Mouse (Mus musculus) hindbrain, postnatal 0 days (tissue): ENCODE measurements around the gene Fam221a. TPM values are rescaled to one million over a fixed set of nuclear protein-coding genes. Genes with fewer than 3 reads are reported as not detected.

ENCODE experiments used
- ATAC-seq: fragments of 200-750 bp; cut with Nextera tagmentation; 2 replicates; pipeline ENCODE4 v1.8.0; 2017; ENCODE audit warnings: mild to moderate bottlenecking, moderate TSS enrichment, moderate library complexity
- DNase-seq: peaks from one replicate; pipeline ENCODE4 v3.0.0-alpha.2; 2015; ENCODE audit warnings: low spot score
- H3K27ac ChIP-seq: fragments of 300-500 bp; sonication (generic); 2 replicates; pipeline ENCODE4 v1.5.1; 2014; ENCODE audit warnings: mild to moderate bottlenecking
- H3K27me3 ChIP-seq: fragments of 300-500 bp; sonication (generic); 2 replicates; pipeline ENCODE4 v1.6.1; 2014; ENCODE audit warnings: low read length, mixed read lengths; ENCODE audit not compliant: insufficient read depth
- H3K36me3 ChIP-seq: fragments of 300-500 bp; sonication (generic); 2 replicates; pipeline ENCODE4 v1.6.1; 2014; ENCODE audit warnings: low read length, mixed read lengths; ENCODE audit not compliant: insufficient read depth
- H3K4me1 ChIP-seq: fragments of 300-500 bp; sonication (generic); 2 replicates; pipeline ENCODE4 v1.6.1; 2014; ENCODE audit warnings: antibody characterized with exemption, low read length, mixed read lengths; ENCODE audit not compliant: insufficient read depth
- H3K4me2 ChIP-seq: fragments of 300-500 bp; sonication (generic); 2 replicates; pipeline ENCODE4 v1.6.1; 2014; ENCODE audit warnings: low read depth, mild to moderate bottlenecking, low read length, moderate library complexity, mixed read lengths
- H3K4me3 ChIP-seq: fragments of 300-500 bp; sonication (generic); 2 replicates; pipeline ENCODE4 v1.5.1; 2014; ENCODE audit warnings: low read length
- H3K9ac ChIP-seq: fragments of 300-500 bp; sonication (generic); replicated peaks from 2 replicates; pipeline ENCODE4 v1.6.1; 2014; ENCODE audit warnings: mild to moderate bottlenecking, low read length, moderate library complexity, mixed read lengths
- H3K9me3 ChIP-seq: fragments of 300-500 bp; sonication (generic); 2 replicates; pipeline ENCODE4 v1.6.1; 2016; ENCODE audit warnings: low read length, mixed read lengths
- CTCF ChIP-seq: IDR thresholded peaks from 2 replicates; pipeline ENCODE4 v1.5.1; 2016; ENCODE audit warnings: antibody characterized with exemption, control low read depth, low read depth
- WGBS: fragments of 180-500 bp; shearing (Covaris S2); extraction: QIAGEN DNeasy Blood & Tissue Kit; methylation state at CpG from one replicate; pipeline ENCODE4 v1.1.7; 2014; 5-methylcytosine and 5-hydroxymethylcytosine counted together
- polyA plus RNA-seq: library from polyadenylated mRNA; unstranded; fragments of >200 nt; fragmentation: Nextera tagmentation; extraction: Ambion mirVana; gene quantifications from 2 replicates; pipeline ENCODE4 v1.2.1, GENCODE M21; 2015
- total RNA-seq: library from RNA; depleted of rRNA; stranded (reverse); fragments of >200 nt; gene quantifications from 2 replicates; pipeline ENCODE4 v1.2.3, GENCODE M21; 2014; rRNA removed

Fam221a gene
- total and polyA plus RNA-seq, 2 experiments from 2014 or later, result 2.0 to 5.1 TPM

GRCm38 (mm10) chr6:49415971-49416370, 48.4 kb downstream of the Fam221a start:
- H3K4me2 ChIP-seq, result no peak overlapping the region
- H3K4me1 ChIP-seq, result no peaks in the 10 kb centered on the region
- H3K4me3 ChIP-seq, result no peak overlapping the region
- 80% methylated on average over 1 of the region's 1 CpGs for WGBS
- H3K36me3 ChIP-seq, result no peaks in the 10 kb centered on the region
- H3K9me3 ChIP-seq, result no peaks in the 10 kb centered on the region
- no peaks in the 10 kb centered on the region for H3K27me3 ChIP-seq
- TF ChIP-seq CTCF, result no peak
- H3K27ac ChIP-seq, result no peak overlapping the region
- no peak overlapping the region for H3K9ac ChIP-seq
- no peak for ATAC-seq
- DNase-seq, result no peak

- Histone ChIP-seq H3K27me3 (no peaks in the 10 kb centered on the region), H3K9ac (no peak overlapping the region), H3K4me3 (no peak overlapping the region), H3K4me2 (no peak overlapping the region), H3K9me3 (no peaks in the 10 kb centered on the region), H3K27ac (no peak overlapping the region), H3K36me3 (no peaks in the 10 kb centered on the region), H3K4me1 (no peaks in the 10 kb centered on the region)
- DNase-seq, result peak; percentile 7
- TF ChIP-seq CTCF, result no peak
- ATAC-seq, result no peak
- WGBS, result 65% methylated on average over 1 of the region's 1 CpGs
Measured at GRCm38 (mm10) chr6:49437306-49437705, 69.8 kb downstream of the Fam221a start.

Other genes with a start within 250 kb of the Fam221a start
- gene Igf2bp3, start 152.8 kb upstream of the Fam221a start, total RNA-seq, result 8.9 and 13.3 TPM in 2 replicates
- gene Igf2bp3, start 152.8 kb upstream of the Fam221a start, polyA plus RNA-seq, result 16.1 and 16.6 TPM in 2 replicates
- gene Tra2a, start 103.7 kb upstream of the Fam221a start, total RNA-seq, result 54.3 and 60.9 TPM in 2 replicates
- 43.0 and 44.6 TPM in 2 replicates for gene Tra2a, start 103.7 kb upstream of the Fam221a start, polyA plus RNA-seq
- 7.0 and 8.6 TPM in 2 replicates for gene Ccdc126, start 48.5 kb upstream of the Fam221a start, total RNA-seq
- 7.1 and 8.4 TPM in 2 replicates for gene Ccdc126, start 48.5 kb upstream of the Fam221a start, polyA plus RNA-seq
- 0.72 and 0.94 TPM in 2 replicates for gene Stk31, start 27.9 kb downstream of the Fam221a start, total RNA-seq
- 0.13 TPM in 1 of 2 replicates, not detected in the other for gene Stk31, start 27.9 kb downstream of the Fam221a start, polyA plus RNA-seq